Mouse (Mus musculus) brown adipose tissue, adult 24 weeks (tissue): ENCODE measurements around the gene Ranbp3. TPM values are rescaled to one million over a fixed set of nuclear protein-coding genes. Genes with fewer than 3 reads are reported as not detected.

ENCODE experiments used
- H3K27ac ChIP-seq: fragments of 200-500 bp; replicated peaks from 2 replicates; pipeline ENCODE4 v1.5.1; 2012; ENCODE audit warnings: low read depth, mild to moderate bottlenecking, low read length
- H3K4me1 ChIP-seq: fragments of 200-500 bp; 2 replicates; pipeline ENCODE4 v1.6.1; 2012; ENCODE audit warnings: low read length, mixed read lengths; ENCODE audit not compliant: control insufficient read depth, insufficient read depth, insufficient read length
- H3K4me3 ChIP-seq: fragments of 200-500 bp; 2 replicates; pipeline ENCODE4 v1.5.1; 2012; ENCODE audit warnings: low read depth, mild to moderate bottlenecking, low read length, moderate library complexity; ENCODE audit not compliant: insufficient read depth
- polyA plus RNA-seq: library from polyadenylated mRNA; stranded (reverse); fragments of >200 nt; gene quantifications from 2 replicates; pipeline ENCODE4 v1.2.4, GENCODE M21; 2012; ENCODE audit not compliant: missing spikeins, insufficient read depth, insufficient read length

The Ranbp3 gene
- polyA plus RNA-seq, 1 experiment: 16.4 TPM

DNA sequence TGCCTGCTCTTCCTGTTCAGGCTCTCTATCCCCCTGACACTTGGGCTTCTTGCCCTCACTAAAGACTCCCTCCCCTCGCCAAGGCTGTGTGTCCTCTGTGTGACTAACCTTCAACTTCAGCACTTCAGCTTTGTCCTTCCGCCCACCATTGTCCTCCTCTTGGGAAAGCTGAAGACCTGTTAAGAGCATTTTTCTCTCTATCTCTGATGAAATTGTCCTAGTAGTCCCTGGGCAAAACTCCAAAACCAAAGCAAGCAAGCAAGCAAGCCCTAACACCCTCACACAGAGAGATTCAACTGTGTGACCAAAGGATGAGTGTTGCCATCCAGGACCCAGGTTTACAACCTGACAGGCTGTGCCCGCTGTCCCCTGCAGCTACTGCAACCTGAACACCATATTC, 9.4 kb upstream of the Ranbp3 start:
- no peak overlapping the region for H3K4me3 ChIP-seq
- H3K4me1 ChIP-seq: no peaks in the 10 kb centered on the region
- no peak overlapping the region for H3K27ac ChIP-seq

DNA sequence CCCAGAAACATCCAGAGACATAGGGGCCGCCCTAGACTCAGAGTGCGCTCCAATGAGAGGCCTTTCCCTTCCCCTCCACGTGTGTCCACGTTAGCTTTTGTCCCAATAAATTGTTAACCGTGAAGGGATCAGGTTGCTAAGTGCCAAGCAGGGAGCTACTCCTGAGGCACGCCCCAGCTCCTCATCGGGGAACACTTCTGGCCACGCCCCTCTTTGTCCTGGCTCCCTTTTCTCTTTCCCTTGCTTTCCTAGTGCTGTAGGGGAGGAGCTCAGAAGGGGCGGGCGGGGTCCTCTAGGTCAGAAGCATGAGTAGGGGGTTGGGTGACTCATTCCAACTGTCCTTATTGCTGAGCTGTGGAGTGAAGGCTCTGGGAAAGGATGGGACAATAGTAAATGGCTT, 8.8 kb upstream of the Ranbp3 start:
- H3K4me1 ChIP-seq: no peaks in the 10 kb centered on the region
- H3K4me3 ChIP-seq: no peak overlapping the region
- H3K27ac ChIP-seq: no peak overlapping the region

DNA sequence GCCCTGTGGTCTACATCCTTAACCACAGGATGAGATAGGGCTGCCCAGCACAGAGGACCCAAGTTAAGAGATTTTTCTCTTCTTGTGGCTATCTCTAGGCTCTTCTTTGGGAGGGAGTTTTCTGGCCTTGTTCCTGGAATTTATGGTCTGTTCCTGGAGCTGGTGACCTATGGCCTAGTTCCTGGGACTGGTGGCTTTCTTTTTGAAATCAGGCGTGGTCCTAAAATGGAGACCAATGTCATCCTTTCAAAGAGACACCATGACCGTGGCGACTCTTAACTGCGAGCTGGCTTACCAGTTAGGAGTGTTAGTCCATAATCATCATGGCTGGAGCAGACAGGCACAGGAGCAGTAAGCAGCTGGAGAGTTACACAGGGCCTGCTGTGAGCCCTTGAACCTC, 6.7 kb upstream of the Ranbp3 start:
- H3K27ac ChIP-seq: no peak overlapping the region
- no peaks in the 10 kb centered on the region for H3K4me1 ChIP-seq
- H3K4me3 ChIP-seq: no peak overlapping the region

- Histone ChIP-seq H3K4me3 (no peak overlapping the region), H3K4me1 (no peaks in the 10 kb centered on the region), H3K27ac (no peak overlapping the region)
Observed at GRCm38 (mm10) chr17:56667591-56667990, 5.5 kb upstream of the Ranbp3 start.

- no peaks in the 10 kb centered on the region for H3K4me1 ChIP-seq
- H3K27ac ChIP-seq: no peak overlapping the region
- peak overlapping the region; percentile 60 for H3K4me3 ChIP-seq
Observed at GRCm38 (mm10) chr17:56668384-56669144, 4.5 kb upstream of the Ranbp3 start.

DNA sequence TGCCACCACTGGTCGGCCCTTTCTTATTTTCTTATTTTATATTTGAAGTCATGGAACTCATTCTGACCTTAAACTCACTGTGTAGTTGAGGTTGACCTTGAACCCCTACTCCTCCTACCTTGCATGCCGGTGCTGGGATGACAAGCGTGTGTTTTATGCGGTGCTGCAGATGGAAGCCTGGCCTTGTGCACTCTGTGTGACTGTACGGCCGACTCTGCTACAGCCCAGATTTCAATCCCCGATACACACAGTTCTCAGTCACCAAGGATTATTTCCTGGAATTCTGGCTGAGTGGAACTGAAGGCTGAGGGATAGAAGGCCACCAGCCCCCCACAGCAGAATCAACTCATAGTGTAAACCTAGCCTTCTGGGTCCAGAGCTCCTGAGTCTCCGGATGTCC, 3.3 kb upstream of the Ranbp3 start:
- H3K4me3 ChIP-seq: no peak overlapping the region
- H3K4me1 ChIP-seq: no peaks in the 10 kb centered on the region
- no peak overlapping the region for H3K27ac ChIP-seq

- Histone ChIP-seq H3K4me1 (no peaks in the 10 kb centered on the region; the same call in 1 of the 2 replicates), H3K27ac (no peak overlapping the region), H3K4me3 (peak overlapping the region; percentile 73)
Observed at GRCm38 (mm10) chr17:56673647-56674416, 738 bp downstream of the Ranbp3 start.

GRCm38 (mm10) chr17:56681791-56682190, 8.7 kb downstream of the Ranbp3 start:
- Histone ChIP-seq H3K27ac (no peak overlapping the region), H3K4me3 (no peak overlapping the region), H3K4me1 (0 out of 2 replicates have a peak, but pooled peaks cover 2% of the 10 kb centered on the region)

DNA sequence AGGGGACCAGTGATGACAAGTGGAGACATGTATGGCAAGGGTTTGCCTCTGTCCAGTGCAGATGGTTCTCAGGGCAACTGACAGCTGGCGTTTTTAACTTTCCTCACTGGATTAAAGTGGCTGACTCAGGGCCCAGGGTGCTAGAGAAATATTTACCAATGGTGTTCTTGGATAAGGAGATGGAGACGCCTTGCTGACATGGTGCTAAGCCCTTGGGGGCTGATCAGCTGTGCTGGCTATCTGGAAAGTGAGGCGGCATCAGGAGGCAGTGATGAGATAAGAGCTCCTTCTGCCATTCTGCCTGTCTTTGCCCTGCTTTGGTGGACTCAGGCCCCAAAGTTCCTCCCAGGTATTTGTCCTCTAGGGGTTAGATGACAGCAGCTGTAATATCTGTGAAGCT, 9.8 kb downstream of the Ranbp3 start:
- H3K27ac ChIP-seq: no peak overlapping the region

DNA sequence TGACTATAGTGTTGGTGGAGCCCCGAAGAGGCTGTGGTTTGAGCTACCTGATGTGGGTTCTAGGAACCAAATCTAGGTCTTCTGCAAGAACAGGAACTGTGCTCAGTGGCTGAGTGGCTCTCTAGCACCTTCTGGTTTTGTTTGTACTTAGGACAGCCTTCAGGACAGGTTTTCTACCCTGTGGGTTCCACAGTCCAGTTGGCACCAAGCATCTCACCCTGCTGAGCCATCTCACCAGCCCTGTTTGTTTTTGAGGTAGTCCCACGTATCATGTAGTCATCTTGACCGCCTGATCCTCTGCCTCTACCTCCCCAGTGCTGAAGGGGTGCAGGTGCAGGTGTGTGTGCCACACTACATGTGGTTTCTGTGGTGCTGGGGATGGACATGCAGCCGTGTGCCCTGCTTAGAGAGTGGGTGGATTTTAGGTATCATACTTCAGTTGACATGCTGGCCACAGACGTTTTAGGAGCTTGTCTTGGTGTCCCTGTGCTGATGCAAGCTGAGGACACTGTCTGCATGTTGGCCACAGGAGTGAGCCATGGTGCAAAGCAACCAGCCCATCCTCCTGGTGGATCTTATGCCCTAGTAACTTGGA, 10.5 kb downstream of the Ranbp3 start:
- 0 out of 2 replicates have a peak, but pooled peaks cover 2% of the 10 kb centered on the region for H3K4me1 ChIP-seq
- no peak overlapping the region for H3K4me3 ChIP-seq
- no peak overlapping the region for H3K27ac ChIP-seq

More for the DNA sequence above, 9.8 kb downstream of the Ranbp3 start:
- Histone ChIP-seq H3K4me3 (no peak overlapping the region), H3K4me1 (0 out of 2 replicates have a peak, but pooled peaks cover 2% of the 10 kb centered on the region)

- 0 out of 2 replicates have a peak, but pooled peaks cover 2% of the 10 kb centered on the region for H3K4me1 ChIP-seq
- no peak overlapping the region for H3K27ac ChIP-seq
- H3K4me3 ChIP-seq: no peak overlapping the region
Observed at GRCm38 (mm10) chr17:56684649-56685048, 11.6 kb downstream of the Ranbp3 start.

- 0 out of 2 replicates have a peak, but pooled peaks cover 2% of the 10 kb centered on the region for H3K4me1 ChIP-seq
- no peak overlapping the region for H3K4me3 ChIP-seq
- no peak overlapping the region for H3K27ac ChIP-seq
Observed at GRCm38 (mm10) chr17:56686801-56687200, 13.7 kb downstream of the Ranbp3 start.

GRCm38 (mm10) chr17:56688045-56688444, 15.0 kb downstream of the Ranbp3 start:
- no peaks in the 10 kb centered on the region for H3K4me1 ChIP-seq
- no peak overlapping the region for H3K27ac ChIP-seq
- no peak overlapping the region for H3K4me3 ChIP-seq

DNA sequence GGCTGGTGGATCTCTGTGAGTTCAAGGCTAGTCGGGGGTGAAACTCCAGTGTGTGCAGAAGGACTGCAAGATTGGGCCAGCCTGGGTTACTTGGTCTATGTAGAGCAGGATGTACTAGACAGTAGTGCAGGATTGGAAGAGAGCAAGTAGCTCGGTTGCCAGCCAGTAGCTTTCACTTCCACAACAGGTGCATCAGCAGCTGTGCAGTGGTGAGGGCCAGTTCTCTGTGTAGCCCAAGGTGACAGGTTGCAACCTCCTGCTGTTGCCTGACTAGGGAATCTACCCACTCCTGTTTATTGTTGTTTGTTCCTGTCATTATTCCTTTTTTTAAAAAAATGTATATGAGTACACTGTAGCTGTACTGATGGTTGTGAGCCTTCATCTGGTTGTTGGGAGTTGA, 15.6 kb downstream of the Ranbp3 start:
- Histone ChIP-seq H3K27ac (no peak overlapping the region), H3K4me3 (no peak overlapping the region), H3K4me1 (no peaks in the 10 kb centered on the region)

GRCm38 (mm10) chr17:56693395-56693794, 20.3 kb downstream of the Ranbp3 start:
- H3K4me3 ChIP-seq: no peak overlapping the region
- H3K27ac ChIP-seq: no peak overlapping the region
- no peaks in the 10 kb centered on the region for H3K4me1 ChIP-seq
